Mouse (Mus musculus) hindbrain, embryonic 16.5 days (tissue): ENCODE results near the gene Chit1. TPM values are rescaled to one million over a fixed set of nuclear protein-coding genes. Genes with fewer than 3 reads are reported as not detected.

Experiments used
- ATAC-seq: fragments of 200-750 bp; cut with Nextera tagmentation; 2 replicates; pipeline ENCODE4 v1.8.0; 2017; ENCODE audit warnings: moderate TSS enrichment, moderate library complexity
- H3K27ac ChIP-seq: fragments of 300-500 bp; sonication (generic); 2 replicates; pipeline ENCODE4 v1.5.1; 2014; ENCODE audit warnings: low read depth, mild to moderate bottlenecking, control low read depth, low read length, moderate library complexity
- H3K27me3 ChIP-seq: fragments of 300-500 bp; sonication (generic); replicated peaks from 2 replicates; pipeline ENCODE4 v1.6.1; 2014; ENCODE audit warnings: low read length; ENCODE audit not compliant: control insufficient read depth, insufficient read depth
- H3K36me3 ChIP-seq: fragments of 300-500 bp; sonication (generic); 2 replicates; pipeline ENCODE4 v1.6.1; 2014; ENCODE audit warnings: mild to moderate bottlenecking, low read length, moderate library complexity, mixed read lengths; ENCODE audit not compliant: control insufficient read depth, insufficient read depth
- H3K4me1 ChIP-seq: fragments of 300-500 bp; sonication (generic); 2 replicates; pipeline ENCODE4 v1.6.1; 2014; ENCODE audit warnings: low read depth, low read length; ENCODE audit not compliant: control insufficient read depth, insufficient read depth
- H3K4me2 ChIP-seq: fragments of 300-500 bp; sonication (generic); 2 replicates; pipeline ENCODE4 v1.6.1; 2014; ENCODE audit warnings: mild to moderate bottlenecking, low read length, control low read depth, moderate library complexity
- H3K4me3 ChIP-seq: fragments of 300-500 bp; sonication (generic); 2 replicates; pipeline ENCODE4 v1.5.1; 2014; ENCODE audit warnings: mild to moderate bottlenecking, low read length, control low read depth, moderate library complexity
- H3K9ac ChIP-seq: fragments of 300-500 bp; sonication (generic); 2 replicates; pipeline ENCODE4 v1.6.1; 2014; ENCODE audit warnings: low read depth, mild to moderate bottlenecking, control low read depth, low read length, moderate library complexity
- H3K9me3 ChIP-seq: fragments of 300-500 bp; sonication (generic); 2 replicates; pipeline ENCODE4 v1.6.1; 2014; ENCODE audit warnings: mild to moderate bottlenecking, low read length, moderate library complexity; ENCODE audit not compliant: control insufficient read depth
- WGBS: fragments of 180-500 bp; shearing (Covaris S2); extraction: QIAGEN DNeasy Blood & Tissue Kit; methylation state at CpG from one replicate; pipeline ENCODE4 v1.1.7; 2014; 5-methylcytosine and 5-hydroxymethylcytosine counted together
- polyA plus RNA-seq: library from polyadenylated mRNA; unstranded; fragments of >200 nt; fragmentation: Nextera tagmentation; extraction: Ambion mirVana; gene quantifications from 2 replicates; pipeline ENCODE4 v1.2.1, GENCODE M21; 2015

Gene Chit1
- polyA plus RNA-seq, 1 experiment from 2014 or later: 0.73 TPM

- H3K9me3 ChIP-seq: no peaks in the 10 kb centered on the region
- 83% methylated on average over 6 of the region's 6 CpGs for WGBS
- H3K4me1 ChIP-seq: no peaks in the 10 kb centered on the region
- no peak overlapping the region for H3K9ac ChIP-seq
- H3K36me3 ChIP-seq: no peaks in the 10 kb centered on the region
- ATAC-seq: no peak
- no peaks in the 10 kb centered on the region for H3K27me3 ChIP-seq
- H3K4me3 ChIP-seq: no peak overlapping the region
- no peak overlapping the region for H3K27ac ChIP-seq
- H3K4me2 ChIP-seq: no peak overlapping the region
These were observed 51.6 kb downstream of the Chit1 start for GRCm38 (mm10) chr1:134162510-134163225.

DNA sequence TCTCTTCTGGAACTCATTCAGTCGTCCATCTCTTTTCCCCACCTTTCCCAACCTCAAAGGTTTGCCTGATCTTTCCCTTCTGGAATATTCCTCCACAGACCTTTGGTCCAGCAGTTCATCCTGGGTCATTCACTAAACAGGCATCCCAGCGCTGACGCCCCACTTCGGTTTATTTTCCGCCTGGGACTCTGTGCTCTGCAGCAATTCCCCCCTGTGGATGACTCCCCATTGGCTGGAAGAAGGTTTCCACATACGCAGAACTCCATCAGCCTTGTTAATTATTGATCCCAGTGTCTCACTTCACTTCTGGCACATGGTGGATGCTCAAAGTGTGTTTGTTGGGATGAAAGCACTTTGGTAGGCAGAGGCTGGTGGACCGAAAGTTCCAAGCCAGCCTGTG, 52.4 kb downstream of the Chit1 start:
- Histone ChIP-seq H3K9ac (no peak overlapping the region), H3K27ac (no peak overlapping the region), H3K36me3 (no peaks in the 10 kb centered on the region), H3K9me3 (no peaks in the 10 kb centered on the region), H3K27me3 (no peaks in the 10 kb centered on the region), H3K4me3 (no peak overlapping the region), H3K4me2 (no peak overlapping the region), H3K4me1 (no peaks in the 10 kb centered on the region)
- ATAC-seq: no peak
- 87% methylated on average over 7 of the region's 7 CpGs for WGBS

DNA sequence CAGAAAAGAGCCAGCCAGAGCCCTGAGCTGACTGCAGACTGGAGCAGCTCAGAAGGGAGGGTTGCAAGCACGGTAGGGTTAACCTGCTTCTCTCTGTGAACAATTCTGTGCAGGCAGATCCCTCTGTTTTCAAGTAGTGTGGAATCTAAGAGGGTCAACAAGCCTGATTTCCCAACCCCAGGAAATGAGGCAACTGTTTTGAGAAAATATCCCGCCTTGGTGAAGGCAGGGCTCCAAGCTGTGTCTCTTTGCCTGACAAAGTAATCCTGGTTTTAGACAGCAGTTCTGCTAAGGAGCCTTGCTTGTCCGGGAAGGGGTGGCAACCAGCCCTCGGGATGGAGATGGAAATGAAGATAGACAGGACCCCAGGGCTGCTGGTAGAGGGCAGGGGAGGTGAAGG, 53.4 kb downstream of the Chit1 start:
- Histone ChIP-seq H3K27me3 (no peaks in the 10 kb centered on the region), H3K36me3 (no peaks in the 10 kb centered on the region), H3K4me1 (no peaks in the 10 kb centered on the region), H3K4me2 (no peak overlapping the region), H3K9ac (no peak overlapping the region), H3K4me3 (no peak overlapping the region), H3K27ac (no peak overlapping the region), H3K9me3 (no peaks in the 10 kb centered on the region)
- no peak for ATAC-seq
- WGBS: 76% methylated on average over 4 of the region's 4 CpGs

DNA sequence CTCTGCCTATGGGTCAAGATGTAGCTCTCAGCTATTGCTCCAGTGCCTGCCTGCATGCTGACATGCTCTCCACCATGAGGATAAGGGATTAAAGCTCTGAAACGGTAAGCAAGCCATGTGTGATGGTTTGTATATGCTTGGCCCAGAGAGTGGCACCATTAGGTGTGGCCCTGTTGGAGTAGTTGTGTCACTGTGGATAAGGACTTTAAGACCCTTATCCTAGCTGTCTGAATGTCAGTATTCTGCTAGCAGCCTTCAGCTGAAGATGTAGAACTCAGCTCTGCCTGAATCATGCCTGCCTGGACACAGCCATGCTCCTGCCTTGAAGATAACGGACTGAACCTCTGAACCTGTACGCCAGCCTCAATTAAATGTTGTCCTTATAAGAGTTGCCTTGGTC, 55.5 kb downstream of the Chit1 start:
- H3K9me3 ChIP-seq: no peaks in the 10 kb centered on the region
- no peaks in the 10 kb centered on the region for H3K27me3 ChIP-seq
- H3K9ac ChIP-seq: no peak overlapping the region
- ATAC-seq: no peak
- H3K4me2 ChIP-seq: no peak overlapping the region
- H3K4me3 ChIP-seq: no peak overlapping the region
- H3K4me1 ChIP-seq: no peaks in the 10 kb centered on the region
- WGBS: 97% methylated on average over 3 of the region's 3 CpGs
- no peak overlapping the region for H3K27ac ChIP-seq
- H3K36me3 ChIP-seq: no peaks in the 10 kb centered on the region

DNA sequence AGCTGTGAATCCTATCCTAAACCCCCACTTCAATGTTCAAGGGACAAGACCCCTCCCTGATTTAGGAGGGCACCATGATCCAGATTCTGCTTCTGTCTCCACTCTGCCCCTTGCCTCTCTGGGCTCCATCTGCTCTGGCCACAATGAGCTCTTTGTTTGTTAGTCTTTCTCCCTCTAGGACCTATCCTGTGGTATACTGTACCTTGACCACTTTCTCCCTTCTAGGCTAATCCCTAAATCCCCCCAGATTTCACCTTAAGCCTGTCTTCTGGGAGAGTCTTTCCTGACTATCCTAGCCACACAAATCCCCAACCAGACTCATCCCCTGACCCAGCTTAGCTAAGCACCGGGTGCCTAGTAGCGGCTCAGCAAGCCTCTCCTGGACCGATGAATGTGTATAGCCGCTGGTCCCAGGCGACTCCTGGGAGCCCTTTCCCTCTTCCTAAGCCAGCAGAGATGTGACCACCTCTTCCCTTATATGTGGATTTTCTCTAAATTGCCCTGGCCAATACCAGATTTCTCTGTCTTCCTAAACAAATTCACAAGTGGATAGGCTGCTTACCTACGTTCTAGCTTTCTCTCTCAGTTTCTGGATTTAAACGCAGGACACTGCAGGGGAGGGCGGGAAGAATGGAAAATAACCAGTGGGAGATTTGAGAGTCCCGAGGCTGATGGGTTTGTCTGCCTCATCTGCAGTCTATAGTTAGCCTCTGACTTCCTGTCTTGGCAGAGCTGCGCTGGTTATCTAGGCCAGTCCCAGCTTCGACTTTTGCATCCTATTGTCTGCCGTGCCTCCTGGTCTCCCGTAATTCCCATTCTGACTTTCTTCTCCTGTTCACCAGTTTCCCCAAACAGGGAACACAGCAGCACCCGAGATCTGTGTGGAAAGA, 56.6 kb downstream of the Chit1 start:
- no peaks in the 10 kb centered on the region for H3K27me3 ChIP-seq
- H3K9ac ChIP-seq: no peak overlapping the region
- no peaks in the 10 kb centered on the region for H3K4me1 ChIP-seq
- WGBS: 54% methylated on average over 14 of the region's 14 CpGs
- no peak overlapping the region for H3K4me2 ChIP-seq
- H3K36me3 ChIP-seq: no peaks in the 10 kb centered on the region
- H3K4me3 ChIP-seq: no peak overlapping the region
- no peak for ATAC-seq
- no peaks in the 10 kb centered on the region for H3K9me3 ChIP-seq
- no peak overlapping the region for H3K27ac ChIP-seq

- no peak for ATAC-seq
- H3K36me3 ChIP-seq: no peaks in the 10 kb centered on the region
- H3K4me2 ChIP-seq: no peak overlapping the region
- no peak overlapping the region for H3K27ac ChIP-seq
- no peak overlapping the region for H3K4me3 ChIP-seq
- H3K27me3 ChIP-seq: no peaks in the 10 kb centered on the region
- no peaks in the 10 kb centered on the region for H3K9me3 ChIP-seq
- H3K9ac ChIP-seq: no peak overlapping the region
- WGBS: 92% methylated on average over 3 of the region's 3 CpGs
- H3K4me1 ChIP-seq: no peaks in the 10 kb centered on the region
These were observed 57.5 kb downstream of the Chit1 start for GRCm38 (mm10) chr1:134168567-134168966.

- ATAC-seq: no peak
- no peaks in the 10 kb centered on the region for H3K4me1 ChIP-seq
- H3K9ac ChIP-seq: no peak overlapping the region
- H3K9me3 ChIP-seq: no peaks in the 10 kb centered on the region
- no peaks in the 10 kb centered on the region for H3K27me3 ChIP-seq
- H3K4me2 ChIP-seq: no peak overlapping the region
- no peak overlapping the region for H3K4me3 ChIP-seq
- no peak overlapping the region for H3K27ac ChIP-seq
- no peaks in the 10 kb centered on the region for H3K36me3 ChIP-seq
- 90% methylated on average over 8 of the region's 8 CpGs for WGBS
These were observed 58.1 kb downstream of the Chit1 start for GRCm38 (mm10) chr1:134168985-134169697.

DNA sequence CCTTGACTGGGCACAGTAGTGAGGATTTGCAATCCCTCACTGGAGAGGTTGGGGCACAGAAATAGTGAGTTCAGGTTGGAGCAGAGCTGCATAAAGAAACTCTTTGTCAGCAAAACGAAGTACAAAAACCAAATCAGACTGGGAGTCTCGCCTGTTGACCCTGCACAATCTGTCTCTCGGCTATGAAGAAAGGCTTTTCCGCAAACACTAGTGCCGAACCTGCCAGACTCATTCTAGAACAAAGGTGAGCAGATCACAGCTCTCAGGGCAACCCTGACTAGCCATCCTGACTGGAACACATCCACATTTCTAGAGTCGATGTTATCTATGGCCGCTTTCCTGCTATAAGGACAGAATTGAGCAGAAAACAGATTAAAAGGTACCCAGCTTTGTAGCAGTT, 62.0 kb downstream of the Chit1 start:
- no peaks in the 10 kb centered on the region for H3K36me3 ChIP-seq
- no peak for ATAC-seq

GRCm38 (mm10) chr1:134177976-134178375, 66.9 kb downstream of the Chit1 start:
- H3K4me2 ChIP-seq: no peak overlapping the region
- 84% methylated on average over 5 of the region's 5 CpGs for WGBS
- H3K9me3 ChIP-seq: no peaks in the 10 kb centered on the region
- H3K27ac ChIP-seq: no peak overlapping the region
- H3K4me1 ChIP-seq: no peaks in the 10 kb centered on the region
- H3K9ac ChIP-seq: no peak overlapping the region
- H3K36me3 ChIP-seq: no peaks in the 10 kb centered on the region
- no peak overlapping the region for H3K4me3 ChIP-seq
- no peak for ATAC-seq
- H3K27me3 ChIP-seq: no peaks in the 10 kb centered on the region

More for the DNA sequence above, 62.0 kb downstream of the Chit1 start:
- no peak overlapping the region for H3K4me3 ChIP-seq
- no peak overlapping the region for H3K4me2 ChIP-seq
- no peak overlapping the region for H3K27ac ChIP-seq
- WGBS: 67% methylated on average over 7 of the region's 7 CpGs
- H3K9me3 ChIP-seq: no peaks in the 10 kb centered on the region
- H3K4me1 ChIP-seq: no peaks in the 10 kb centered on the region
- no peaks in the 10 kb centered on the region for H3K27me3 ChIP-seq
- H3K9ac ChIP-seq: no peak overlapping the region
